In genomic region chr11:97782564-97782895, GRCm38 (mm10) we compare ENCODE assay signal across 1 mouse cellular context.
TF ChIP-seq lines count a peak whose summit lies in the region.

No protein-coding gene starts in this region.

TF ChIP-seq in CH12.LX, 34 proteins besides CTCF, POLR2A, EP300 and RAD21:
- TF ChIP-seq MXI1 (IDR thresholded peaks at IDR 0.05; ENCODE audit: low read depth, low read length) (no peak), CHD1 (IDR thresholded peaks at IDR 0.05; ENCODE audit: low read depth, low read length) (no peak), ZKSCAN1 (IDR thresholded peaks at IDR 0.05; ENCODE audit: borderline replicate concordance, low read depth, low read length) (no peak), NELFE (IDR thresholded peaks at IDR 0.05; ENCODE audit: low read depth, low read length) (peak; percentile 72), UBTF (IDR thresholded peaks at IDR 0.05; ENCODE audit: low read depth, low read length) (no peak), ZMIZ1 (IDR thresholded peaks at IDR 0.05; ENCODE audit: low read depth, low read length) (peak; percentile 62; the same call in 1 of the 2 replicates), SIN3A (IDR thresholded peaks at IDR 0.05; ENCODE audit: low read length) (peak; percentile 34; the same call in 1 of the 2 replicates)
